Mouse (Mus musculus): ENCODE results near the gene Nup62.

GRCm38 (mm10) chr7:44768129-44768528, 47.8 kb upstream of the Nup62 start:
- TF ChIP-seq CTCF (IDR thresholded peaks at IDR 0.05; ENCODE audit: low read depth): no peak
- TF ChIP-seq EP300 (optimal IDR thresholded peaks at IDR 0.05): no peak
